Mouse (Mus musculus) embryonic fibroblast, embryonic 13.5 days (primary cell): ENCODE measurements around the gene Arhgap24.

Source experiments
- CTCF ChIP-seq: IDR thresholded peaks from 2 replicates; pipeline ENCODE4 v1.5.1; 2011; ENCODE audit warnings: mild to moderate bottlenecking, control low read depth, low read length, moderate library complexity, borderline replicate concordance; ENCODE audit not compliant: insufficient read depth
- POLR2A ChIP-seq: IDR thresholded peaks from 2 replicates; pipeline ENCODE4 v1.6.1; 2011; ENCODE audit warnings: low read depth, mild to moderate bottlenecking, control low read depth, low read length, moderate library complexity

DNA sequence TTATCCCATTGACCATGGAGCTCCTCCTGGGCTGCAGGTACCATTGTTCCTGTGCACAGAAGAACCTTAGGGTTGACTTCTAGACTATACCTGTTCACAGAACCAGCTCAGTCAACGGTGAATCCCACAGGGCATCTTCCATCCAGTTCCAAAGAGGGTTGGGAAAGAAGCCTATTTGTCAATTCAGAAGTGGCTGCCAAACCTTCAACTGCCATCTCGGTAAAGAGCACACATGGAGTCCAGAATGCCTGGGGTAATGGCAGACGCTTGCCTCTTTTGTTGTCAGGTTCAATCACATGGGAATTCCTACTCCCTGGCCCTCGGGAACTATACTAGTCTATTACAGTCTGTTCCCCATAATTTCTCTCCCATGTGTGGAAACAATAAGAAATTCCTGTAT, 30.5 kb downstream of the Arhgap24 start:
- TF ChIP-seq CTCF: no peak
- TF ChIP-seq POLR2A: no peak
